Mouse (Mus musculus): ENCODE data around the gene Nrcam.

Nrcam gene

GRCm38 (mm10) chr12:44437046-44437827, 108.6 kb downstream of the Nrcam start:
- no peak for DNase-seq (ENCODE audit: low spot score in 2 of 2)

GRCm38 (mm10) chr12:44438884-44439283, 110.2 kb downstream of the Nrcam start:
- no peak for DNase-seq (ENCODE audit: low spot score in 2 of 2)

- no peak for DNase-seq (ENCODE audit: low spot score in 2 of 2)
These were observed 111.5 kb downstream of the Nrcam start for GRCm38 (mm10) chr12:44440230-44440629.

GRCm38 (mm10) chr12:44450930-44451329, 122.2 kb downstream of the Nrcam start:
- no peak for DNase-seq (ENCODE audit: low spot score in 2 of 2)

DNA sequence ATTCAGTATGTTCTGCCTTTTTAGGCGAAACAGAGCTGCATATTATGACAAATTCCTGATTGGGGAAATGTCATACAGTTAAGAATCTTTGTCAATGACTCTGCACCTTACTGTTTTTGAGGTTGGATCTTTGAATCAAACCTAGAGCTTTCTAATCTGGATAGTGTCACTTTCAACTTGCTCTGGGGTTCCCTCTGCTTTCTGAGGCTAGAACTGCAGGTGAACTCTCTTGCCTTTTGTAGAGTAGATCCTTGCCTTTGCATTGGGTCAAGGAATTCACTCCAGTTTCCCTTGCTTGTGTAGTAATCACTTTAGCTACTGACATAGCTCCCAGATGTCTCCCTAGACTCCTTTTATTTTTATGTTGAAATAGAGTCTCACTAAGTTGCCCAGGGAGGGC, 123.1 kb downstream of the Nrcam start:
- no peak for DNase-seq (ENCODE audit: low spot score in 2 of 2)

GRCm38 (mm10) chr12:44453791-44454190, 125.1 kb downstream of the Nrcam start:
- no peak for DNase-seq (ENCODE audit: low spot score in 2 of 2)

- no peak for DNase-seq (ENCODE audit: low spot score in 2 of 2)
These were observed 129.3 kb downstream of the Nrcam start for GRCm38 (mm10) chr12:44457961-44458360.

- DNase-seq (ENCODE audit: low spot score in 2 of 2) = no peak
These were observed 133.8 kb downstream of the Nrcam start for GRCm38 (mm10) chr12:44462436-44462835.

DNA sequence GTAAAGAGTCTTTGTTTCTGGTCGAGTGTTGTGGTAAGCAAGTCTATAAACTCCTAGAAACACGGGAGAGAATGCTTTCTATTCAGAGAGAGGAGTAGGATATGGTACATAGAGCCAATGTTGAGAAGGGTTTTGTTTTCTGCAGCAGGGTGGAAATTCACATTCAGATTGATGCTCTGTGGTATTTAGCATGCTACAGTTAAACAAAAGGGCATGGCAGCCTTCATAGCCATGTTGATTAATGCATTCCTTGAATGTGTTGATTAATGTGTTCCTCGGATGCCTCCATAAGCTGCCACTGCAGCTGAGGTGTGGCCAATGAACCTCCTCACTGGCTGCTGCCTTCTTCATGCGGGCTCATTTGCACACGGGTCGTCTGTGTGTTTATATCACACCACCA, 134.3 kb downstream of the Nrcam start:
- no peak for DNase-seq (ENCODE audit: low spot score in 2 of 2)

DNA sequence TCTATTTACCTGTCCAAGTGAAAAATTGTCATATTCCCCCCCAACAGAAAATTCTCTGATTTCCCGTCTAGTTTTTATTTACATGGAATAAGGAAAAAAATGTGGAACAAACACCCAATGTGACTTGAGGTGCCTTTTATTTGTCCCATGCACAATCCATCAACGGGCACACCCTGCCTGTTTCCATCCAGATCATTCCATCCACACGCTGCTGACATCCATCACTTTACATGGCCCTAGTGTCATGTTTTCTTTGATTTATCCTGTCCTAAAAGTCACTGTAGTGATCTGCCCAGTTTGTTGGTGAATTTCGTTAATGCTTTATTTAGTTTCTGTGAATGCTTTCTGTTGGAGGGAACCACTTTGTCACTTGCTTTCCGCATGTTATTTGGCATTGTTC, 142.4 kb downstream of the Nrcam start:
- DNase-seq (ENCODE audit: low spot score in 2 of 2) = no peak

DNA sequence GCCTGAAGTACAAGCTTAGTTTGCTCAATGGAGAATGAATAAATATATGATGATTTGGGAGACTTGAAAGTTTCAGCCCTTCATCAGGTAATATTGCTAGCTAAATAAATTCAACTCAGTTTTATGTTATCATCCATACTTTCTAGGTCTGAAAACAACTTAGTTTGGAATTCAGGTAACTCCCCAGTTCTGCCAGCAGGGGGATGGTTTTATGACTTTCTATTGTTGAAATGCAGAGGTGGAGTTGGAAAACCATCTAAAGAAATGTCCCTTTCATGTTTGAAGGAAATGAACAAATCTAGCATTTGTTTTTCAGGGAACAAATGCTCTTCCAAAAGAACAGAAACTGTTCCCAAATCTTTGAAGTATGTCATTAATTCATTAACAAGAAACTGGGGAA, 146.7 kb downstream of the Nrcam start:
- DNase-seq (ENCODE audit: low spot score in 2 of 2) = no peak

DNA sequence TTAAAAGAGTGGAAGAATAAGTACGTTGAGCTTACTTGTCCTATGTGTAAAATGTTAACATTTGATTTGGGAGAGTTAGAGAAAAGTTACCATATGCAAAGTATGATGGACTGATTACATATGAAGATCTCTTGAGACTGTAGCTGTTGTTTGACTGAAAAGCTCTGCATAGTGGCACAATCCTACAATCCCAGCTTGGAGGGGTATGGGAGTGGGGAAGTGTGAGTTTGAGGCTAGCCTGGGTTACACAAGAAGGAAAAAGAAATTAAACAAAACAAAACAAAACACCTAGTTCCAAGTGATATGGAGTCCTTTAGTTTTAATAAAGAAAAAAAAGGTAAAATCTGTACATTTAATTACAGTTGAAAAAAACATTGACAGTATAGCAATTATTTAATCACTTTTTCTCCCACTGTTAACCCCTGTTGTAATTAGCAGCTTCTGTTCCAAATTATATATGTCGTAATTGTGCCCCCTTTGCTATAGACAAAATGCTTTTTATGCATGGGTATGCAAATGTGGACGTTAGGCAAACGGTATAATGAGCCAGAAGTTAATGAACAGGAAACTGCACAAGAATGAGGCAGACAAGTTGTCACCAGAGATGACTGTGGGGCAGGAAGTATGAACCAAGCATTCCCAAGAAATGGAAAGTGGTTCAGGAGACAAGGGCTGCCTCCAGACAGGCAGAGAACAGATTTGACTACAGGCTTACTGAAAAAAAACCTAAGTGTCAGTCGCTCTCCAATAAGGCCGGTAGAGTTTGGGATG, 150.8 kb downstream of the Nrcam start:
- DNase-seq (ENCODE audit: low spot score in 2 of 2) = no peak

GRCm38 (mm10) chr12:44480031-44480419, 151.3 kb downstream of the Nrcam start:
- no peak for DNase-seq (ENCODE audit: low spot score in 2 of 2)

DNA sequence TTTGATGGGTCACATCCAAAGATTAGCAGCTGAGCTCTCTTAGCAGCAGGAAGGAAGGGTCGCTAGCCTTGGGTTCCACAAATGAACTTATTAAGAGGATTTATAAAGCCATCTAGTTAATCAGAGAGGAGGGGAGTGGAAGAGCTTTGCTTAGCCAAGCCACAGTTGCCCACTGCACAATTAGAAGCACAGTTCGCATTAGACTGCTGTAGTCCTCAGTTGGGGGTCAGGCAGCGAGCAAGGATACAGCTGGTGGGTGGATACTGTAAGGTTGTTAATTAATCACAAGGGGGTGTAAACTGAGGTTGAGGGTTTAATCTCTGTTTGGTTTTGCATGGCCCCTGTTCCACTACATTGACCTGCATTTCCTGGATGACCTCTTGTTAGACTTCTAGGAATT, 152.7 kb downstream of the Nrcam start:
- no peak for DNase-seq (ENCODE audit: low spot score in 2 of 2)

DNA sequence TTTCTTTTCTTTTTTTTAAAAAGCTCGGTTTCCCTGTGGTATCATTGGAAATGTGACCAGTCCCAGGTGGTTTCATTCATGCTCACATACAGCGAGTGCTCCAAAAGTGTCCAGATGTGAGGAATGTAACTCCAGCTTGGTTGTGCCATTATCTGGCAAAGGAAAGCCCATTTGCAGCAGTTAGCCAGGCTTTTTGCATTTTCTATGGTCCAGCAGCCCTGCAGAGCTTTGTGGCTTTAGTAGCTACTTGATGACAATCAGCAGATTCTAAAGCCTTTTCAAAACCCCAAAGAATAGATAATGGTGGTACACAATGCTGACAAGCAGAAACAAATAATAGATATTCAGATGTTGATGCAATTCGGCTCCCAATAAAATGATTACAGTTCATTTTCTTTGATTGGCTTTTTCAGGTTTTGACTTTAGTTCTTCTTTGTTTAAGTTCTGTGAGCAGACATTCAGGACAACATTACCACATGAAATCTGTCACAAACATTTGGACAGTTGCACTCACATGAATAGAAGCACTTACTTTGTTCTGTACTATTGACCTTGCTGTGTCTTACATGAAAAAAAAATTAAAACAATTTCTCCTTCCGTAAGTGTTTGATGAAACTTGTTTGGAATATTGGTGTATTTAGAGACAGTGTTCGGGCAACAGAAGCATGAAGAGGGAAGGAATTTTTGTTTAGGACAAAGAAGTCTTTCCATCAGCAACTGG, 164.2 kb downstream of the Nrcam start:
- no peak for DNase-seq (ENCODE audit: low spot score in 2 of 2)

DNA sequence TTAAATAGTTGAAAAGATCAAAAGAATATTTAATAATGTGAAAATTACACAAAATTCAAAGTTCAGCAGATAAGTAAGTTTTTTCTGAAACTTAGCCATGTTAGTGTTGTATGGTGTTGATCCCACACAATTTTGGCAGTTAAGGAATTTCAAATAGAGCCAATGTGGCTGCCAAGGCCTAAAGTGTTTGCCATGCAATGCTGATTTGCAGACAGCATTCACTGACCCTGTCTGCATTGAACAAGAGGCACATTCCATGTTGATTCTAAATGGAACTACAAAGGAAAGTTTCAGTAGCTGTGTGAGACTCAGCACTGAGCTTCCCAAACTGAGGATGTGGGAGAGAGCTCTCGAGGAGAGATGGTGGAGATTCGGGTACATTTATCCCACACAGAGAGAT, 169.1 kb downstream of the Nrcam start:
- no peak for DNase-seq (ENCODE audit: low spot score in 2 of 2)

DNA sequence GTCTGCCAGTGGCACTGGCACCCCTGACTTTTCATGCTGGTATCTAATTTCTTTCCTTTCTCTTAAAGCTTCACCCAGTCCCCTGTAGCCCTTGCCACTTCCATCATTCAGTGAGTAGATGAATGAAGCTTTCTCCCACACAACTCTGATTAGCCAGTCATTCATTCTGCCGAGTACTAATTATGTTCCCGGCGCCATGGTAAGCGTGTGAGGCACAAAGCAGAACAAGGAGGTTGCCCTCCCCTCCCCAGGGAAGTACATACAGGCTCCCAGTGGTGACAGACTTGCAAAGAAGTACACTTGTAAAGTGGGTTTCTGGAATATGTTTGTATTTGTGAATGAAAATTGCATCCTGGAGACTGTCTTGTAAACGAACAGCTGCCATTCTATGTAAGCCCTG, 170.2 kb downstream of the Nrcam start:
- no peak for DNase-seq (ENCODE audit: low spot score in 2 of 2)

DNA sequence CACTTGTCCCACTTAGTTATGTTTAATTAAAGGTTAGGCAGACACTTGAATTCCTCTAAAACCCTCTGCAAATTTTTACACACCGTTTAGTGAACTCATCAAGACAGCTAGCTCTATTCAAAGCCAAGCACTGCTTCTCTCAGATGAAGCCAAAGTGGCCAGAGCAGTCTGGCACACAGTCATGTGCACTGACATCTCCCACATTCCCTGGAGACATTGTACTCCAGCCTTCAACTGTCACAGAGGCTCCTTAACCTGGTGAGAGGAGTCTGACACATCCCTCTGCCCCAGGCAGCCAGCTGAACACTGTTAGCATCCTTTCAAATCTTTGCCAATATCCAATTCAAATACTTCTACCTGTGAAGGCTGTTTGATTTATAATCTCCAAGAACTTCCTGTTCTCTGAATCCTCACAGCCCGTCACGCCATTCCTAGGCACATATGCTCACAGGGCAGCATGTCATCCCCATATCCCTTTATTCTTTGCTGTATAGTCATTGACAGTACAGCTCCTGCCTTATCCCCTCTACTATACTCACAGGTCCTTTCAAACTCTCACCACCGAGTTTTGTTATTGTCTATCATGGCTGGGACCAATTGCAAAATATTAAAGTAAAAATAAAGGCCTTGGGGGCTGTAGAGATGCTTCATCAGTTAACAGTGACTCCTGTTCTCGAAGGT, 173.3 kb downstream of the Nrcam start:
- DNase-seq (ENCODE audit: low spot score in 2 of 2) = no peak

GRCm38 (mm10) chr12:44503737-44504136, 175.1 kb downstream of the Nrcam start:
- no peak for DNase-seq (ENCODE audit: low spot score in 2 of 2)

DNA sequence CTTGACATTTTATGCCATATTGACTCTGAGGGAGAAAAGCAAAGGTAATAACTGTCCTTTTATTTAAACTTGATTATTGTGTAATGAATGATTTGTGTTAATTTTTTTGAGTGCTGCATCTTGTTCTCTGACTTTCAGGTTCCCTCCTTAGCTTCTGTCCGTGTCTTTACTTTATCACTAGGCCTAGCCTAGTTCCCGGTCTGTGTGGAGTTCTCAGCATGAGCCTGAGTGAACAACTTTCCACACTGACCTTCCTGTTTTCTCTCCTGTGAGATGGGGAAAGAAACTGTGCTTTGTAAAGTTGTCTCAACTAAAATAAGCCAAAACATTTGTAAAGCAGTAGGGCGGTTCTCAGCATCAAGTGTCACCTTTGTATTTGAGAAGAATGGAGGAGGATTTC, 179.9 kb downstream of the Nrcam start:
- DNase-seq (ENCODE audit: low spot score in 2 of 2) = no peak

DNA sequence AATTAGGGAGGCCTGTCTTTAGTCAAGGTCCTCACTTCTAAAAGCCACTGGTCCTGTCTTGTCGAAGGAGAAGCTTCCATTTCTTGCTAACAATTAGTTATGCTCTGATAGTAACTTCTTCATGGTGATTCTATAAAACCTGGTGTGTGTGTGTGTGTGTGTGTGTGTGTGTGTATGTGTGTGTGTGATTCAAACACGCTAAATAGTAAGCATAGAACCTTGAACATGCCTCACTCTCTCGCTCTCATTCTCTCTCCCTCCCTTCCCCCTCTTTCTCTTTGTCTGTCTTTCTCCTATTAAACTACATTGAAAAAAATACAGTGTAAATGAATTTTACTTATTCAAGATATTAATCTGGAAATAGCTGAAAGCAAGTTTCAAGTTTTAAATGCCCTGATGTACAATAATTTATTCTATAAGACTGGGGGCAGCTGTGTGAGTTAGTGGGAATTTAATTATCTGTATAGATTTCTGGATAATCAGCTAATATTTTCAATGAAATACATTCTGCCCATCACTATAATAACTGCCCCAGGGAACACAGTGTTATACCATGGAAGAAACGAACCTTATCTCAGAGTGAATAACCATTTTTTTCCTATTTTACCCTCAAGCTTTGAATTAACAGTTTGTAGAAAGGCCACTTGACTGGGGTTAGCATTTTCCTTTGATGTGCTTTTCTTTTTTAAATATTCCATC, 180.9 kb downstream of the Nrcam start:
- DNase-seq (ENCODE audit: low spot score in 2 of 2) = no peak
